Mouse (Mus musculus): Measurements from ENCODE around the gene Gmeb1.
"Not testable (repeated sequence)": the region's sequence is repeated elsewhere in the genome, so short reads cannot be mapped to it uniquely, and the experiment has no call there.

The Gmeb1 gene

GRCm38 (mm10) chr4:132261514-132262357 lies at the start of gene Gmeb1:
Gmeb1 (minus strand) TSS chr4:132261602.
- DNase-seq (ENCODE audit: low spot score) = peak; percentile 59

DNA sequence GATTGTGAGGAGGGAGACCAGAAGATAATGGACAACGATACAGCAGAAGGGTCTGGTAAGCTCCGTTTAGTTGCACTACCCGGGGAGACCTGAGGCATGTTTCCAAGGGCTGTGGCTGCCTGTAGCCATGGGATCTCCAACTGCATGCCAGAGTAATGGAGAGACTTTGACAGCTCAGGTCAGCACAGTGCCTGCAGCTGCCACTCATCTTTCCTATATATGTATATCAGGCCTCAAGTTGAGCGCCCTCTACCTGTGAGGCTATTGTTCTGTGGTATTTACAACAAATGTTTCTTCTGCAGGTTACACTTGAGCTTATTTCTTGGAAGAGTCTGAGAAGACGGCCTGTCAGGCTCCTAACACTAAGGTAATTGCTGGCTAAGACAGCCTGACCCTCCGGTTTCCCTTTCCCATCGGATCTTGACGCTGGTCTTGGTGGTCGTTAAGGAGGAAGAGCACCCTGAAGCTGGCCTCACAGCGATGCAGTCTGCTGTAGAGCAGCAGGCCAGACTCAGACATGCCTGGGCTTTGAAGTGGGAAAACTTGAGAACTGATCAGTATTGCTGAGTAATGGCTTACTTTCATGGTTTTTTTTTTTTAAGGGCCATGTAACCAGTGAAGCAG lies 48.6 kb upstream of the Gmeb1 start:
- no peak for DNase-seq (ENCODE audit: low spot score)

DNA sequence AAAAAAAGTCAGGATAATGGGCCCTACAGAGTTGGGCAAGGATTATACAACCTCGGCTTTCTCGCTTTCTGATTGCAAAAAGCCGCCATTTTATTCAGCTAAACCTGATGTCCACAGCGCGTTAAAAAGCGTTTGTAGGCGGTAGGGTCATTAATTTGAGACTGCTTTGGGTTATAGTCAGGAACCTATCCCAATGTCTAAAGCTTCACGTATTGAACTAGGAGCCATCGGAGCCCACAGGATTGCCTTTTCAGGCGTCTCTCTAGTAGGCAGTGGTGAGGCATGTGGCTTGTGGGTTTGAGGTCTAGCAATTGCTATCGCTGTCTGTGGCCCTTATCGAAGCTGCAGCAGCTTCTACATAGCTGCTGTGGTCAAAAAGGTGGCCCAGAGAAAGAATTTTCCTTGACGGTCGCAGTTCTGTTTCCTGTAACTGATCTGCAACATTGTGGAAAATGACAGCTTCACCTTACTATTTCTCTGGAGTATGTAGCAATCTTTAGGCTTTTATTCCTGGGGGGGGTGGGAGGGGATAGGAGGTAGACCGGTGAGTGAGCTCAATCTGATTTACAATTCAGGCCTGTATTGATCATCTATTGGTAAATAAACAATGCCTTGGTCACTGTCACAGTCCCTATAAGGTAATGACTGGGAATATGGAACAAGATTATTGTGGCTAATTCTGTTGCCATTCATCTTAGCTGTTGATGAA lies 47.9 kb upstream of the Gmeb1 start:
- DNase-seq (ENCODE audit: low spot score) = no peak

- DNase-seq (ENCODE audit: low spot score) = peak; percentile 91
These were observed 47.2 kb upstream of the Gmeb1 start for GRCm38 (mm10) chr4:132308437-132309139.

DNA sequence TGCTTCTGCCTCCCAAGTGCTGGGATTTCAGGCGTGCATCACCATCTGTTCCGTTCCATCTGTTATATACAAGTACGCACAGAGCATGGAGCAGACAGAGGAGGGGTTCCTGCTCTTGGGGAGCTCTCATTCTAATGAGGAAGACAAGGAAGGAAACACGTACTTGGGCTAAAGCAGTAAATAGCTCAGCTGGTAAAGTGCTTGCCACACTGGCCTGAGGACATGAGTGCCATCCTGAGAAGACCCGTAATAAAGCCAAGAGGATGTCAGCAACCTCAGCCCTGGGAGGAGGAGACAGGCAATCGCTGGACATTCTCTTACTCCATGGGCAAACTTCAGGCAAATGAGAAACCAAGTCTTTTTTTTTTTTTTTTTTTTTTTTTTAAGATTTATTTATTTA lies 44.6 kb upstream of the Gmeb1 start:
- no peak for DNase-seq (ENCODE audit: low spot score)

DNA sequence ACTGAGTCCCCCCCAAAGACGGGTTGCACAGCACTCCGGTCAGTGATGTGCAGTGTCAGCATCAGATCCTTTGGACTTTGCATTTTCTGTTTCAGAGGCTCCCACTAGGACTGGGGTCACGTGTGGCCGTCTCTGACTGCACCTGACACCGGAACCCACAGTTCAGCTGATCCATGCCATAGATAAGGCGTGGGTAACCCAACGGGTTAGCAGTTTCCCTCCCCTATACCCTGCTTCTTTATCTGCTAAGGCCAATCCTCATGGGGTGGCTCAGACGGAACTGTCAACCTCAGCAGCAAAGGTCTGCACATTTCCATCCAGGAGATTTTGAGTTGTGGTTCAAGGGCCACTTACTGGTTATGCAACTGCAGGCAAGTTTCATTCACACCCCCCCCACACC lies 43.9 kb upstream of the Gmeb1 start:
- no peak for DNase-seq (ENCODE audit: low spot score)

GRCm38 (mm10) chr4:132303484-132303883 lies 42.1 kb upstream of the Gmeb1 start:
- not testable (repeated sequence) for DNase-seq (ENCODE audit: low spot score)

GRCm38 (mm10) chr4:132302939-132303479 lies 41.6 kb upstream of the Gmeb1 start, which contains the start of gene Rab42:
Rab42 (minus strand) TSS chr4:132303385.
- DNase-seq (ENCODE audit: low spot score) = no peak

- DNase-seq (ENCODE audit: low spot score) = no peak
These were observed 40.9 kb upstream of the Gmeb1 start for GRCm38 (mm10) chr4:132301965-132302938.

- DNase-seq (ENCODE audit: low spot score) = no peak
These were observed 40.1 kb upstream of the Gmeb1 start for GRCm38 (mm10) chr4:132301486-132301885.

- no peak for DNase-seq (ENCODE audit: low spot score)
These were observed 38.4 kb upstream of the Gmeb1 start for GRCm38 (mm10) chr4:132299849-132300248.

DNA sequence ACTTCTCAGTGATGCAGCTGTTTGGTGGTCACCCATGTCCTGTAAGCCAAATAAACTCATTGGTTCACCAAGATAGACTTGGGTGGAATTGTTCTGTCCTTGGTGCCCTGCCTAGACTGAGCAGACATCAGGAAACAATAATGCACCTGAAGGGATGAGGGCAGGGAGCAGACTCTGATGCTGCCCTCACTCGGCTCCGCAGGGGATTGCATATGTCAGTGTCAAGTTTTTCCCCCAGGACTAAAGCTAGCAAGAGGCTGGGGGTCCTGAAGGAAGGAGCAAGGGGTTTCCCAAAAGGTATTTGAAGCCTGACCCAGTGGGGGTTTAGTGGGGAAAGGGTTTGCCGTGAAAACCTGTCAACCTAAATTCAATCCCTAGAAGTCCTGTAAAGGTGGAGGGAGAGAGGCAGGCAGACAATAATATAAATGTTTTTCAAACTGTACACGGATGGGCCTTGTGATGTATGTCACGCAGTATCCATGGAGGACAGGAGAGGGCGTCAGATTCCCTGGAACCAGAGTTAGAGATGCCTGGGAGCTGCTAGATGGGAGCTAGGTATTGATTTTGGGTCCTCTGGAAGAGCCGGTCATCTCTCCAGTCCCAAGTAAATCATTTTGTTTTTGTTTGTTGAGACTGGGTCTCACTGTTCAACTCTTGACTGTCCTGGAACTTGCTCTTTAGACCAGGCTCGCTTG lies 34.4 kb upstream of the Gmeb1 start:
- DNase-seq (ENCODE audit: low spot score) = no peak

DNA sequence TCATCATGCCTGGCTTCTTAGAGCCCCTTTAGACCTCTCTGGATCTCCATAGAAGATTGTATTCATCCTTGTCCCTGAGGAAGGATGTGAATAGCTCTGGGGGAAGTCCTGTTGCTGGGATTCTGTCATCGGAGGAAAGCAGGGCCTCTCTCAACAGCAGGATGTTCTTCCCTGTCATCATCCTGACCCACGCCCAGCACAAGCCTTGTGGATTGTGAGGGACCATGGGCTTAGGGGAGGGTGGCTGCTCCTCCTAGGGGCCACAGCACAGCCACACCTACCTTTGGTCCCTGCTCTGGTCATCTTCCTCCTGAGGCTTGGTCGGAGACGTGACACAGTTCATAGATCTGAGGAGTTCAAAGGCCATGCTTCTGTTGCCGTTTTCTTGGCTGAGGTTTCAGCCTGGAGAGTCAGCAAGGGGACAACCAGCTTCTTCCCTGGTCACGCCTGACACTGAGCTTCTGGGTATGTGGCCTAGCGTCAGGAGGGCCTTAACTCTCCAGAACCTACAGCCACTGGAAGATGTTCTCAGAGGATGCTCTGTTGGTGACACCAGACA lies 32.4 kb upstream of the Gmeb1 start:
- no peak for DNase-seq (ENCODE audit: low spot score)

DNA sequence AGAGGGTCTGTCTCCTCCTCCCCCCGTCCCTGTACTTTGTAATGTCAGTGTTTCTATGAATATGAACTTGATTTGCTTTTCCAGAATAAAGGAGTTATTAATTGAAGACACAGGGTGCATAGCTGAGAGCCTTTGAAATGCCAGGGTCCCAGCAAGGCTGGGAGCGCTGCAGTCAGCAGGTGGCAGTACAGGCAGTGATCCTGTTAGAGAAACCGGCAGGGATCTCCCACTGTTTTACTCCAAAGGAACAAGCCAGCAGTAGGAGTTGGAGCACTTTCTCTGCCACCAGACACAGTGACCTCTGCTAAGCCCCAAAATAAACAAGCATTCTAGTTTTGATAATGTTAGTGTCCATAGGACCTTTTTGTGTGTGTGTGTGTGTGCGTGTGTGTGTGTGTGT lies 31.6 kb upstream of the Gmeb1 start:
- DNase-seq (ENCODE audit: low spot score) = no peak

DNA sequence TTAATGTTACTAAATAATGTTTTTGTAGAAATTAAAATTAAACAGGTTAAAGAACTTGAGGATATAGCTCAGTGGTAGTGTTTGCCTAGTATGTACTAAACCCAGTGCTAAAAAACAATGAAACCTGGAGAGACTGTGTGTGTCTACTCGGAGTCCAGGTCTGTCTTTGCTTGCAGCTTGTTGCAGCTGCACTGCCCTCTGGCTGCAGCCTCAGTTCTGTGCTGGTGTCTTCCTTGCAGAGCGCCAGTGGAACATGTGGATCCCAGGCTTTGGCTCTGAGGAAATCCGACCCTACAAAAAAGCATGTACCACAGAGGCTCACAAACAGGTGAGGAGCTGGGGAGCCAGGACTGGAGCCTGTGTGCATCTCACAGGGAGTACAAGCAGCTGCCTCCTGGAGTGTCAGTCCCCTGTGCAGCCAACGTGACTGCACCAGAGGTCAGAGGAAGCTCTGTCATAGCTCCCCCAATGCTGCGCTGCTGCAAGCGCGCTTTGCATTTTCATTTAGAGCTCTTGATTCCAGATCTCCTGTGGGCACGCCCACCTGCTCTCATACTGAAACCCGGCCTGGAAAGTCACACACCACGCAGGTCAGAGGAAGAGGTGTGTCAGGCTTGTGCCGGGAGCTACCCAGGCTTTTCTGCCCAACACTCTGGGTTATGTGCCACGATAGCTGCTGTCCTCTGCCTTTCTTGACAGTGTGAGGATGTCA lies 30.4 kb upstream of the Gmeb1 start:
- DNase-seq (ENCODE audit: low spot score) = no peak

GRCm38 (mm10) chr4:132291056-132291455 lies 29.7 kb upstream of the Gmeb1 start:
- DNase-seq (ENCODE audit: low spot score) = no peak

GRCm38 (mm10) chr4:132288840-132289239 lies 27.4 kb upstream of the Gmeb1 start:
- DNase-seq (ENCODE audit: low spot score) = not testable (repeated sequence)

- DNase-seq (ENCODE audit: low spot score) = no peak
These were observed 14.5 kb upstream of the Gmeb1 start for GRCm38 (mm10) chr4:132275949-132276348.
